Mouse (Mus musculus): ENCODE measurements around the gene Rpsa. TPM values are rescaled to one million over a fixed set of nuclear protein-coding genes. Genes with fewer than 3 reads are reported as not detected.

Rpsa gene
- total and polyA plus RNA-seq, 3 experiments, result 4,941 to 17,705 (median 6,009) TPM

DNA sequence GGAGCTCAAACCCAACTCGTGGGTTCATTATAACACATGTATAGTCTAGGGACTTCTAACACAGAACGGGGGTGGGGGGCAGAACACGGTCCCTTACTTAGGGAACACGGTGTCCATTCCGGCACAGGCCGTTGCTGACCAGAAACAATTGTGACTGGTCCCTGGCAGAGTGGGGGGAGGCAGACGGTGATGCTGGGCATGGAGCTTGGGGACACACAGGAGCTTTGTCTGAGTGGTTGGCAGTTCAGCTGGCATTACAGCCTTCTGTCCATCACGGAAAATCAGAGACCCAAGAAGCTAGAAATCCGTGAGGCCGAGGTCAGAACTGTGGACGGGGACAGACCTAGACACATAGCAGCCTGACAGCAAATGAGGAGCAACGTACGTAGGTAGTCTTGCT is 17.0 kb downstream of the Rpsa start:
- TF ChIP-seq GATA1 (IDR thresholded peaks at IDR 0.05; ENCODE audit: borderline replicate concordance, low read length) (no peak), POLR2AphosphoS5 (IDR thresholded peaks at IDR 0.05; ENCODE audit: insufficient replicate concordance, low read depth, low read length) (no peak), CTCF (IDR thresholded peaks at IDR 0.05; ENCODE audit: low read depth, low read length) (no peak)
- Histone ChIP-seq H3K36me3 (replicated peaks) (no peaks in the 10 kb centered on the region), H3K9me3 (replicated peaks) (0 out of 2 replicates have a peak, but pooled peaks cover 2% of the 10 kb centered on the region), H3K4me1 (ENCODE audit: insufficient read depth, low read depth, low read length) (no peaks in the 10 kb centered on the region), H3K27me3 (ENCODE audit: insufficient read depth, low read length) (peaks cover 43% of the 10 kb centered on the region), H3K4me3 (ENCODE audit: low read depth, low read length) (no peak overlapping the region)
- no peak for ATAC-seq (ENCODE audit: extremely low read depth, insufficient number of reproducible peaks, low FRiP score, poor library complexity, severe bottlenecking)
- no peak for DNase-seq (ENCODE audit: low spot score)

DNA sequence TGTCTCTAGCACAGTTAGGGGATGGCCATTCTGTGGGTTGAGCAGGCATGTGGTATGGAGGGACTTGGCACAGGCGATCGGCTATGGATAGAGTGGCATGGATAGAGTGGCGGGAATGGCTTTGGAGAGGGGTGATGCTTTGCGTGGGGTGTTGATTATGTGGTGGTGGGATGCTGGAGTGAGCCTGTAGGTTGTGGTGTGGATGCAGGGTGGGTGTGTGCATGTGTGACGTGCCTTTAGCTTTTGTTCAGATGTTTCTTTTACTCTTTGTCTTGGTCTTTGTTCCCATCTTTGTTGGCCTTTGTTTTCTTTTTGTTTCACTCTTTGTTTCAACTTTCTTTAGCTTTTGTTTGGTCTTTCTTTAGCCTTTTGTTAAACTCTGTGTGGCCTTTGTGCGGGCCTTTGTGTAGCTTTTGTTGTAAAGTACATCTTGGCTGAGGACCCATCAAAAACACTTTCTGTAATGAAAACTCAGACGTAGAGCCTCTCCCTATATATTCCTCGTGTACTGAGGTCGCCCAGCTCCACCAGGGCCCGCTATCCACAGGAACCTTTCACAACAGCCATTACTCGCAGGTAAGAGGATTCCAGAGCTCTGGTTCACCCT is 21.8 kb downstream of the Rpsa start, which contains the start of gene Mobp:
Gene Mobp, plus strand, starts transcription at position 486 of the 607 bp plus-strand sequence.
- H3K9me3 ChIP-seq (replicated peaks), result no peaks in the 10 kb centered on the region
- H3K4me1 ChIP-seq (ENCODE audit: insufficient read depth, low read depth, low read length), result peaks cover 3% of the 10 kb centered on the region; the same call in 1 of the 2 replicates
- ATAC-seq (ENCODE audit: extremely low read depth, insufficient number of reproducible peaks, low FRiP score, poor library complexity, severe bottlenecking) (no peak), DNase-seq (ENCODE audit: low spot score) (no peak)
- no peaks in the 10 kb centered on the region for H3K36me3 ChIP-seq (replicated peaks)
- no peak for TF ChIP-seq GATA2 (IDR thresholded peaks at IDR 0.05; ENCODE audit: borderline replicate concordance, low read depth, low read length)
- TF ChIP-seq GATA1 (IDR thresholded peaks at IDR 0.05; ENCODE audit: borderline replicate concordance, low read length), result no peak
- no peak for TF ChIP-seq POLR2AphosphoS5 (IDR thresholded peaks at IDR 0.05; ENCODE audit: insufficient replicate concordance, low read depth, low read length)
- TF ChIP-seq CTCF (IDR thresholded peaks at IDR 0.05; ENCODE audit: low read depth, low read length), result no peak
- TF ChIP-seq TAL1 (conservative IDR thresholded peaks at IDR 0.05; ENCODE audit: low read depth, low read length), result no peak
- H3K4me3 ChIP-seq (ENCODE audit: low read depth, low read length), result no peak within 1 kb of the TSS
- peaks cover 56% of the 10 kb centered on the region for H3K27me3 ChIP-seq (ENCODE audit: insufficient read depth, low read length)

DNA sequence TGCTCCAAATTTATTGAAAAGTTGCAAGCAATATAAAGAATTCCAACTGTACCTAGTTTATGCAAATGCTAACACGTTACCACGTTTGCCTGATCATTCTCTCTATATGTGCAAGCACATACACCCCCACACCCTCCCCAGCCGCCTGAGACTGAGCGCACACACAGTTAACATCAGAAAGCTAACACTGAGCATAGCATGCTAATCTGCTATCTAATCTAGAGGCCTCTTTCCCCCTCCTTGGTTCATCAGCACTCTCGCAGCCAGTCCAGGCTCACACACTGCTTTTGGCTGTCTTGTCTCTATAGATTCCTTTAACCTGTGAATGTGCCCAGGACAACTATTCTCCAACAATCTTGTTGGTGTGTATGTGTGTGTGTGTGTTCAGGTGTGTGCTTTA is 23.7 kb downstream of the Rpsa start:
- TF ChIP-seq GATA1 (IDR thresholded peaks at IDR 0.05; ENCODE audit: borderline replicate concordance, low read length), result no peak
- no peak for TF ChIP-seq GATA2 (IDR thresholded peaks at IDR 0.05; ENCODE audit: borderline replicate concordance, low read depth, low read length)
- H3K4me1 ChIP-seq (ENCODE audit: insufficient read depth, low read depth, low read length), result peaks cover 3% of the 10 kb centered on the region; the same call in 1 of the 2 replicates
- H3K9me3 ChIP-seq (replicated peaks), result no peaks in the 10 kb centered on the region
- DNase-seq (ENCODE audit: low spot score) (no peak), ATAC-seq (ENCODE audit: extremely low read depth, insufficient number of reproducible peaks, low FRiP score, poor library complexity, severe bottlenecking) (peak; percentile 52)
- H3K4me3 ChIP-seq (ENCODE audit: low read depth, low read length), result no peak overlapping the region
- no peaks in the 10 kb centered on the region for H3K36me3 ChIP-seq (replicated peaks)
- peaks cover 57% of the 10 kb centered on the region for H3K27me3 ChIP-seq (ENCODE audit: insufficient read depth, low read length)

DNA sequence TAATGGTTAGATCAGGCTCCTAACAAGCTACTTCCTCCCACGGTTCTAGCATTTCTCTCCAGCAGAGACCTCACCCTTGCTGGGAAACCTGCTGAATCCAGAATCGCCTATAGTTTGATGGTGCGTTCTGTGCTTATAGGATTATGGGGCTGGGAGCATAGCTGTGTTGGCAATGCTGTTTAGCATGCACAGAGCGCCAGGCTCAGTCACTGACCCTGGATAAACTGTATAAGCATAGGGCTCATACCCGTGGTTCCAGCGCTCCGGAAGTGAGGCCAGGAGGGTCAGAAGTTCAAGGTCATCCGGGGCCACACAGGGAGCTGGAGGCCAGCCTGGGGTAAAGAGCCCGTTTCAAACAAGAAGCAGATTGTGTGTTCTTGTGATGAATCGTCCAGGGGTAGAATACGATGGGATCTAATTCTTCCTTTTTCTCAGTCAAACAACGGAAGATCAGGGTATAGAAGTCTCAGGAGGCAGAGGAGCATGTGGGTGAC is 24.5 kb downstream of the Rpsa start:
- DNase-seq (ENCODE audit: low spot score) (no peak), ATAC-seq (ENCODE audit: extremely low read depth, insufficient number of reproducible peaks, low FRiP score, poor library complexity, severe bottlenecking) (no peak)
- no peaks in the 10 kb centered on the region for H3K9me3 ChIP-seq (replicated peaks)
- TF ChIP-seq CTCF (IDR thresholded peaks at IDR 0.05; ENCODE audit: low read depth, low read length) (no peak), POLR2AphosphoS5 (IDR thresholded peaks at IDR 0.05; ENCODE audit: insufficient replicate concordance, low read depth, low read length) (no peak), GATA1 (IDR thresholded peaks at IDR 0.05; ENCODE audit: borderline replicate concordance, low read length) (no peak), TAL1 (conservative IDR thresholded peaks at IDR 0.05; ENCODE audit: low read depth, low read length) (no peak), GATA2 (IDR thresholded peaks at IDR 0.05; ENCODE audit: borderline replicate concordance, low read depth, low read length) (no peak)
- peaks cover 3% of the 10 kb centered on the region; the same call in 1 of the 2 replicates for H3K4me1 ChIP-seq (ENCODE audit: insufficient read depth, low read depth, low read length)
- H3K4me3 ChIP-seq (ENCODE audit: low read depth, low read length), result no peak overlapping the region
- H3K36me3 ChIP-seq (replicated peaks), result no peaks in the 10 kb centered on the region
- peaks cover 52% of the 10 kb centered on the region for H3K27me3 ChIP-seq (ENCODE audit: insufficient read depth, low read length)

DNA sequence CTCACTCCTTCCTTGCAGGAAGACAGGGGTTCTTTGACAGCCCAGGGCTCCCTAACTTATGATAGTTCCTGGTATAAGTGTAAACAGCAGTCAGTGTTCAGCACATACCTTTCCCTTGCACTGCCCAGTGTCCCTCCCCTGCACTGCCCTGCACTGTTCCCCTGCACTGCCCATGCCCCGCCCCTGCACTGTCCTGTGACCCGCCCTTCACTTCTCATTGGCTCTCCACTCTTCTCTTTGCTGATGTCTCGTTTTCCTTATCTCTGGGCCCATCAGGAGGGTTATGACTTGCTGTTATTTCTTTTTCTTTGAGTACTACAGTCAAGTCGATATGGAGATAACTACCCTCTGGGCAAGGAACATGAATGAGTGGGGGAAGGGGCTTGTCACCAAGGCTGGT is 30.6 kb downstream of the Rpsa start:
- Histone ChIP-seq H3K27me3 (ENCODE audit: insufficient read depth, low read length) (peaks cover 18% of the 10 kb centered on the region), H3K4me3 (ENCODE audit: low read depth, low read length) (no peak overlapping the region; the same call in 1 of the 2 replicates), H3K9me3 (replicated peaks) (0 out of 2 replicates have a peak, but pooled peaks cover 5% of the 10 kb centered on the region), H3K4me1 (ENCODE audit: insufficient read depth, low read depth, low read length) (peaks cover 8% of the 10 kb centered on the region), H3K36me3 (replicated peaks) (no peaks in the 10 kb centered on the region)
- no peak for TF ChIP-seq TAL1 (conservative IDR thresholded peaks at IDR 0.05; ENCODE audit: low read depth, low read length)
- no peak for TF ChIP-seq GATA1 (IDR thresholded peaks at IDR 0.05; ENCODE audit: borderline replicate concordance, low read length)
- ATAC-seq (ENCODE audit: extremely low read depth, insufficient number of reproducible peaks, low FRiP score, poor library complexity, severe bottlenecking), result peak; percentile 93
- DNase-seq (ENCODE audit: low spot score), result no peak

DNA sequence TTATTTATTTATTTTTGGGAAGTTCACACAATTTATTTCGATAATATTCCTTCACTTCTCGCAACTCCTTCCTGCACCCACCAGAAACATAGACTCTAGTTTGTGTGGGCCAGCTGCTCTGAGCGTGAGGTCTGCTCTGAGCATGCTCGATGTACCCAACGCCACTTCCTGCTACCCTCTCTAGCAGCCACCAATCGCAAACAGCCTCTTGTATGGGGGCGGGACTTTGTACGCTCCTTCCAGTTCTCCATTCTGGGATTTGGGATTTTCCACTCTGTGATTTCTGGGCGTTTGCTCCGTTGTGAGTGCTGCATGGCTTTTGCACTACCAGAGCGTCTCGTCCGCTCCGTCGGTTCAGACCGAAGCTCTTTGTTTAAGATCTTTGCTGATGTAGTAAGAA is 36.4 kb downstream of the Rpsa start:
- TF ChIP-seq GATA2 (IDR thresholded peaks at IDR 0.05; ENCODE audit: borderline replicate concordance, low read depth, low read length) (no peak), TAL1 (conservative IDR thresholded peaks at IDR 0.05; ENCODE audit: low read depth, low read length) (no peak), GATA1 (IDR thresholded peaks at IDR 0.05; ENCODE audit: borderline replicate concordance, low read length) (no peak), POLR2AphosphoS5 (IDR thresholded peaks at IDR 0.05; ENCODE audit: insufficient replicate concordance, low read depth, low read length) (no peak), CTCF (IDR thresholded peaks at IDR 0.05; ENCODE audit: low read depth, low read length) (no peak)
- Histone ChIP-seq H3K36me3 (replicated peaks) (no peaks in the 10 kb centered on the region), H3K4me3 (ENCODE audit: low read depth, low read length) (no peak overlapping the region), H3K9me3 (replicated peaks) (0 out of 2 replicates have a peak, but pooled peaks cover 2% of the 10 kb centered on the region), H3K27me3 (ENCODE audit: insufficient read depth, low read length) (peaks cover 12% of the 10 kb centered on the region; the same call in 1 of the 2 replicates), H3K4me1 (ENCODE audit: insufficient read depth, low read depth, low read length) (no peaks in the 10 kb centered on the region)
- ATAC-seq (ENCODE audit: extremely low read depth, insufficient number of reproducible peaks, low FRiP score, poor library complexity, severe bottlenecking), result no peak
- no peak for DNase-seq (ENCODE audit: low spot score)
